Mouse (Mus musculus) CH12F3 (cell line): ENCODE measurements around the gene Cbx1.

Experiments
- in situ Hi-C: fragments of 300-500 bp; cut with MboI; formaldehyde crosslinking; loops from 2 replicates; pipeline ENCODE4 v1.14.3; 2020; ENCODE audit warnings: low sequenced_read_pairs

Gene Cbx1

DNA sequence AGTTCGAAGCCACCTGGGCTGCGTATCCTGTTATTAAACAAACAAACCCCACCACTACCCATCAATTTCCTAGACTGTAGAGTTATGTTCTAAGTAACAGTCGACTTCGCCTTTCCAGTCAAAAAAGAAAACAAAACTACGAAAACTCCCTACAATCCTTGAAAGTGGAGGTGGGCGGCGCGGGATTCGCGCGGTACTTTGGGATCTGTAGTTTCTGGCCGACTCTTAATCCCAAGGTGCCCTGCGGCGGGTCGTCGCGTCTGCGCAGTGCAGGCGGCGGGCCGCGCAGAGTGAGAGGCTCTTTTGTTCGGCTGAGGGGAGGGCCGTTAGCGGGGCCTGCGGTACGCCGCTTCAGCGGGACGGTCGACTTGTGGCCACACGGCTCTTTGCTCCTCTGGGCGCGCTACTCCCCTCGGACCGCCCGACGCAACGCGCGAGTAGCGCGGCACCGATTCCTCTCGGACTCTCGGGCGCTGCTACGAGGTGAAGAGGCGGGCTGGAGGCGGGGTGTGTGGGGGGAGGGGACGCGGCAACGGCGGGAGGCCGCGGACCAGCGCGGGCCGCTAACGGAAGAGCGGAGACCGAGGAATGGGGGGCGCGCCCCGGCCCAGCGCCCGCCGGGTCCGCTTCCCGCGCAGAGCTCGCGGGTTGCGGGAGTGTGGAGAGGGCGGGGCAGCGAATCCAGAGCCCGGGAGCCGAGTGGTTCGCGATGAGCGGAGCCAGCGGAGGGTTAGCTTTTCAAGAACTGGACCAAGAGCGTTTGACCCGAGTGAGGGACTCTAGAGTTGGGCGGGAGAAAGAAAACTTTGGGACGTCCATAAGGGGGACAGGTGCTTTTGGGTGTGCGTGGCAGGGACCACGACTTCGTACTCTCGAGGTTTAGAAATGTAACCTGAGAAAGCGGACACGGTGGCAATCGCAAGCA is at the start of gene Cbx1:
TSS of gene Cbx1 (plus strand) at position 257 of the 925 bp plus-strand sequence.
- in situ Hi-C loops = no loop called here

DNA sequence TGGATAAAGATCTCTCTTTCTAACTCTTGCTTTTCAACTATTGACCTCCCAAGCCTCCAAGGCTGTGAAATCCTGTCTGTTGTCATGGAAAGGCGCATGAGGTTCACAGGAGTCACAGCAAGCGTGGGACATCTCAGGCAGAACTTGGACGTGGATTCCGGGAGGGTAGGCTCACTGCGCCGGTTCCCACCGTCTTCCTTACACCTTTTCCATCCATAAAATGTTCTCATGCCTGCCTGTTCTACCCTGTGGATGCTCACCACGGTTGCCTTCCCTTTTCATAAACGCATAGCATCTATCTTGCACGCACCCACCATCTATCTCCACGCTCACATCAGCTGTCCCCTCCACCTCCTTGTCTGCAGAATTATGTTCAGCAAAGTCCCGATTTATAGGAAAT is 48.1 kb upstream of the Cbx1 start:
- in situ Hi-C loops = no loop called here

DNA sequence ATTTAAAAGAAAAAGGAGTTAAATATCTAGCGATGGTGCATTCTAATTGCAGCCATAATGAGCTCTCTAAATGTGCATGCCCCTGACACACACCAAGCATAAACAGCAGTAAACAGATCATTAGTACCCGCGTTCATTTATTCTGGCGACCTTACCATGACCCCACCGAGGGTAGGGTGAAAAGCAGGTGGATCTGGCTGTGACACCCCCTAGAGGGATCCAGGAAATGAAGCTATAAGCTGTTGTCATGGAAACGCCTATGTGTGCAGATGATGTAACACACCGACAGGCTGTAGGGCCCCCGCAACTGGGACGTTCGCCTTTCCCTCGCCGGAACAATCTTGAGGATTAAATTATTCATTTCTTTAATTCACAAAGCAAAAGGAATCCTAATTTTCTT is 46.9 kb upstream of the Cbx1 start:
- in situ Hi-C loops = no loop called here

DNA sequence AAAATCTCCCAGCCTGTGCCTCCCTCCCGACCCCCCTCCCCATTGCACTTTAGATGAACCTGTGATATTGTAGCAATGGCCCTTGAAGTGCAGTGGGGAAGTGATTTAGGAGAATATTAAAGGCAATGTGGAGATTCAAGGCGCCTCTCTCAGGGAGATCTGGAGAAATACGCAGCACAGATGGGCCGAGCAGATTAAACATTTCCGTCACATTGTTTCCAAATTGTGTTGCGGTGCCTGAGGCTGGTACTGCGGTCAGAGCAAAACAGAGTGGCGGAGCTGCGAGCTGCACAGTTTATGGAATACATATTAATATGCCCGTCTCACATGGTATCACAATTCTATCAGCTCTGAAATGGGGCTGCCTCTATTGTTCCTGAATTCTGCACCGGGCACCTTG is 45.9 kb upstream of the Cbx1 start:
- in situ Hi-C loops = no loop called here

DNA sequence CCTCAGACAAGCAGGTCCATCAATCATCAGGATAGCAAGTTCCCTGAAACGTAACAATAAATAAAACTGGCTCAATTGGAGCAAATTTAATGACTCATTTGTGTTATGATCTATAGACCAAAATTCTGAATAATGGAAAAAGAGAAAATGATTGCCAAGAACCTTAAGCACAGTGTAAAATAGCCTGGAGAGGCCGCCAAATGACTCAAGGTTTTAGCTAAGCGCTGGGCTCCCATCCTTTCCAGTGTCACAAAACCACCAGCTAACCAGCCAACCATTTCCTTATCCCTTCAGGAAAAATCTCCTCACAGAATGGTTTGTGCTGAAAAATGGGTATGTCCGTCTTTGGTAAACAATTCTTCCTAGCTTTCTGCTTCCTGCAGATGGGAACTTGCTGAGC is 45.0 kb upstream of the Cbx1 start:
- in situ Hi-C loops = no loop called here

DNA sequence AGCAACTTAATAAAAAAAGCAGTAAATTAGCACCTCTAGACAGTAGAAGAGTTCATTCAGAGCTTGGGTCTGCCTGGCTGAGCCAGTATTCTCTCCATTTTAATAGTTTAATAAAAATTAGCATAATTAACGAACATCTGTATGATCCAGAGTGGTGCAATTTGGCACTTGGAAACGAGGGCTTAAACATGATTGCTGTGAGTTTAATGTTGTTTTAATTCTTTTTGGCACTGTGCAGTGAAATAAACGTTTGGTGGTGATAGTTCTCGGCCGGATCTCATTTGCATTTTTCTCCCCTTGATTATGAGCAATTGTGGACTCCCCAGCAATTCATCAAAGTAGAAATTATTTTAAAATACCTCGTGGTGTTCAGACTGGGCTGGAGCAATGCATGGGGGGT is 42.3 kb upstream of the Cbx1 start:
- in situ Hi-C loops = no loop called here

DNA sequence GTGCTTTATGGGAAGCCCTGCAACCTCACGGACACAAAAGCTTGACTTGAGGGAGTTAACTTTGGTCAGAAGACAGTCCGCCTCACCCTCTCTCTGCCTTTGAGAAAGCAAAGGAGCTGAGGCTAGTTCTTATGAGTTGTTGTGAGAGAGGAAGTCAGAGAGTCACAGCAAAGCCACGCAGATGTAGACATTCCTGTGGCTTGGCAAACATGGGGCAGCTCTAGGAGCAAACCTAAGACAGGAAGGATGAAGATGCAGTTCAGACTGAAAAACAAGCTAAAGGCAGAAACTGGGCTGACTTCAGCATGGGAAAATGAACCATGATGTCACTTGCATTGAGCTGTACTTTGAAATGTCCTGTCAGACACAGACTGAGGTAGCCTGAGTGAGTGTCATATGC is 41.4 kb upstream of the Cbx1 start:
- in situ Hi-C loops = no loop called here

DNA sequence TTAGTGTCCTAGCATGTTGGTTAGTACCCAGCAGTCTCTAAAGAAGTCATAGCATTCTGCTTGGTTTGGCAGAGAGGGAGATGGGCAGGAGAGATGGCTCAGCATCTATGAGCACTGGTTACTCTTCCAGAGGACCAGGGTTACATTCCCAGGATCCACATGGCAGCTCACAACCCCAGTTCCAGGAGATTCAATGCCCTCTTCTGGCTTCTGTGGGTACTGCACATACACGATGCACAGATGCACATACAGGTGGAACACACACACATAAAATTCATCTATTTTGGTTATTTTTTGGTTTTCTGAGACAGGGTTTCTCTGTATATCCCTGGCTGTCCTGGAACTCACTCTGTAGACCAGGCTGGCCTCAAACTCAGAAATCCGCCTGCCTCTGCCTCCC is 33.6 kb upstream of the Cbx1 start:
- in situ Hi-C loops = loop anchor here (5.0 kb wide), 1 partner anchor 107 kb away; no protein-coding TSS in a partner anchor

DNA sequence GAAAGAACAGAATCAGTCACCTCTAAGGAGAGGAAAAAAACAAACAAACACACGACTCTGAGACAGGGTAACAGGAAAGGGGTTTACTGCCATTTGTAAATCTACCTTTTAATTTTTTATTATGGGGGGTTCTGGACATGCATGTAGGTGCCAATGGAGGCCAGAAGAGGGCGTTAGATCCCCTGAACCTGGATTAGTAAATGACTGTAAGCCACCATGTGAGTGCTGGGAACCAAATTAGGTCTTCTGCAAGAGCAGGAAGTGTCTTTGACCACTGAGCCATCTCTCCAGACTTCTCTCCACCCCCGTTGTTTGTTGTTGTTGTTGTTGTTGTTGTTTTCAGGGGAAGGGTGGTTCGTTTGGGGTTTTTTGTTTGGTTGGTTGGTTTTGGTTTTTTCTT is 31.5 kb upstream of the Cbx1 start:
- in situ Hi-C loops = loop anchor here (5.0 kb wide), 1 partner anchor 105 kb away; no protein-coding TSS in a partner anchor

DNA sequence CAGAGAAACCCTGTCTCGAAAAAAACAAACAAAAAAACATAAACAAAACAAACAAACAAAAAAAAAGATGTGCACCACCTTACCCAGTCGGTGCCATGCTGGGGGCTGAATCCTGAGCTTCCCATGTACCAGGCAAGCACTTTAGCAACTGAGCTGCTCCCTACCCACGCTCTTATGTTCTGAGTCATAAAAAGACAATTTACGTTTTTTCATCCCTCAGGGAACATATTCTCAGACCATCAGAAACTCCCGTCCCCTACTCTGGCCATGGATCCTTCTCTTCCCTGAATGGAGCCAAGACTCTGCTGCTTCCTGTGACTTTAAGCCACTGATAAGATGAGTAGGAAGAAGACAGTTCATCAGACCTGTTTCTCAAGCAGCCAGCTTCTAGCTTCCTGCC is 30.5 kb upstream of the Cbx1 start:
- in situ Hi-C loops = loop anchor here (5.0 kb wide), 1 partner anchor 104 kb away; no protein-coding TSS in a partner anchor

DNA sequence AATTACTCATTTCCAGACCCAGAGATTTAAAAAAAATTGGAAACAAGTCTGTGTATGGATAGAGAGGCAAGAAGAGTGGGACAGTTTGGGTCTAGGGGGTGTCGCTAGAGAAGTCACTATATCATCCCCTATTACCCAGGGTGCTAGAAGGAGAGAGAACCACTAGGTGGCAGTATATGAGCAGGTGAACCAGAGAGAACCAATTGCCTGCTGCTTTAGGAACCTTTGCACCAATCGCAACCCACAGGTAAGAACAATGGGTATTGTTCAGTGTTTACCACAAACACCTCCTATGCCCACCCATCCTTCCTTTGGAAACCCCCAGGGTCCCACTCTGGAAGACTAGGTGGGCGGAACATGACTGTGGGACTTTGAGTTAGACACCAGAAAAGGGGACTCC is 28.9 kb upstream of the Cbx1 start:
- in situ Hi-C loops = no loop called here

DNA sequence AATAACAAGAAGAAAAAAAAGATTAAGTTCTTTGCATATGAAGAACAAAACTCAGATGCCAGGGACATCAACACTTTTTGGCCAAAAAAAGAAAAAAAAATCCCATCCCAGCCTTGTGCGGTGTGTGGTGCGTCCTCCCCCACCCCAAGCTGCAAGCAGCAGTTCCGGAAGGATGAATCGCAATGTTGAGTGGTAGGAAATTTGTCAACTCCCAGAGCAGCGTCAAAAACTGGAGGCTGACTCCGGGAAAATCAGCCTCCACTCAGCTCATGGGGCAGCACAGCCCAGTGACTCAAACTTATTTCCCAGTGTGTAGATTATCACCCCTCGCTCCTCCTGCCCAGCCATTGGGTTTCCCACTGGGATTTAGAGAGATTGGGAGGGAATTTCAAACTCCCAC is 26.9 kb upstream of the Cbx1 start:
- in situ Hi-C loops = no loop called here

DNA sequence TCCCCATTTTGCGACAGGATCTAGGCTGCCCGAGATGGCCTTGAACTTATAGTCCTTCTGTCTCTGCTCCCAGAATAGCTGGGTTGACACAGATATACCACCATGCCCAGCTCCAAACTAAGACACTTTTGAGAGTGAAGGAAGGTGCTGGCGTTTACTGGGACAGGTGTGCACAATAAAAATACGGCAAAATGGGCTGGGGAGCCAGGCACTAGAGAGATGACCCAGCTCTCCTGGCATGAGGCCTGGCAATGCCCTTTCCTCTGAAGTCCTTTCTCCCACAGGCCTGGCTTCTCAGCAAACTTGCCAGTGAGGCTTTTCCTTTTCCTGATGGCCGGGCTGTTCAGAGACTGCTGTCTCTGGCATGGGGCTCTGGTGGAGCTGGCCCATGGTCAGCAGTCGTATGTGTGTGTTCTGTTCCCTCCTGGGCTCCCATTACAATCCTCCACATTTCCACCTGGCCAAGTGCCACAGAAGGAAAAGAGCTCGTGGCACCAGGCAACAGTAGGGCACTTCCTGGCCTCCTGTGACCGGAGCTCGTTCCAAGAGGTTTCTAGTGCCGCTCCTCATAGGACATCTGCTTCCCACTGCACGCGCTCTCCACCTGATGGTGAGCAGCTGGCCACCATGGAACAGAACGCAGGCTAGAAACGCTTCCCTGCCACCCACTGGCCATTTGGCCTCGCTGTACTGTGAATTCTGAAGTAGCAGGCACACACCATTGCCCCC is 26.0 kb upstream of the Cbx1 start:
- in situ Hi-C loops = no loop called here

DNA sequence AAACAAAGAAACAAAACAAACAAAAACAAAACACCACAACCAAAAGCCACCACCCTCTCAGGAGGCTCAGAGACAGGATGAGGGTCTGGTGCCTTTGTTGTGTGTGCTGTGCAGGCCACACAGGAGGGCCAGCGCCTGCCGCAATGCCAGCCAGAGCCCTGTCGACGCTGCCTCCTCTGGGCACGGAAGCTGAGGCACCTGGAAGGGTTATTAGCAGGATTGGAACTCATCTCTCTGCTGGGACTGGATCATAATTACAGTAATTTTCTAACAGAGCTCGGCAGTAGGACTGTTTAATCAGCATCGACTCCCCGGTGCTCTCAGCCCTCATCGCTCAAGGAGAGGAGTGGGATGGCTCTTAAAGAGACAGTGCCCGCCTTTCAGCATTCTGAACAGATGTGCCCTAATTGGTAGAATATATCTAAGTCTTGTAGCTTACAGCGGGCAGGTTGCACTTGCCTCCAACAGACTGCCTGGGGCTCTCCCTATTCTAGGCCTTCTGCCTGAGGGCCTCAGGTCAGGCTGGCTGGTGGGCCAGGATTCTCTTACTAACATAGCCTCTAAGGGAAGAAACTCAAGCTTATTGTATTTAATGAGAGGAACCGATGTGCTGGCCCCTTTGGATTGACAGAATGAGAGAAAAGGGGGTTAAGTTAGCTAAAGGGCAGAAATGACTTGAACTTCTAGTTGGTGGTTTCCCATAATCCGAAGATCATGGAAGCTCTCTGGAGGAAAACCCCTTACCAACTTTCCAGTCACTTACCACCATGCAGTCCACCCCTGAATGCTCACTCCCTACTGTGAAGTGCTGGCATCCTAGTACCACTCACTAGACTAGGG is 24.2 kb upstream of the Cbx1 start:
- in situ Hi-C loops = no loop called here

DNA sequence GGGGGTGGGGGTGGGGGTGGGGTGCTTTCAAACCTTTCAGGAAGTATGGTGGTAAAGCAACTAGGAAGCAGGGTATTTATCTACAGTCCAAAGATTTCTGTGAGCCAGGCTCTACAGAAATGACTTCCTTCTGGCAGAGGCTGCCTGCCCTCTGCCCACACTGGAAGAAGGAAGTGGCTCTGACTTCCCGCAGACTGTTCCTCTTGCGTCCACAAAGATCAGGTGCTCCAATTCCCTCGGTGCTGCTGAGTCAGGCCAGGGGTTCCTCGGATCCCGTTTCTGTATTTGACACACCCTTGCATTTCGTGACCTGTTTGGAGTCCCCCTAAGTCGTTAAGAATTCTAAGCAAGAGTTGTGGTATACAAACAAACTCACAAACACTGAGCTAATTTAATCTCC is 23.3 kb upstream of the Cbx1 start:
- in situ Hi-C loops = no loop called here

DNA sequence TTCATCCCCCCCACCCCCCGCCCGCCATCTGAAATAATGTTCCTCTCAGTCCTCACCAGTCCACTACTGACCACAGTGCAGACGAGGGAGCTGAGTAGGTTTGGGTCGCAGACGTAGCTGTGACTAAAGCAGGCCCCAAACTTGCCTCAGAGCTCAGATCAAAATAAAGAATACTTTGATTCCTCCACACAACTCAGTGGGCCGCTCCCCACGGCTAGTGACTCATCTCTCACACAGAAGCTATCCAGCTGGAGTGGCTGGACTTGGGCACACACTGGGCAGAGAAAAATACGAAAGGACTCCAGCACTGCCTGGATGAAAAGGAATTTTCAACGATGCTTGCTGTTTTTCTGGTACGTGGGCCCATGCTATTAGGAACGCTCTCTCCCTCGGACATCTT is 22.4 kb upstream of the Cbx1 start:
- in situ Hi-C loops = no loop called here

DNA sequence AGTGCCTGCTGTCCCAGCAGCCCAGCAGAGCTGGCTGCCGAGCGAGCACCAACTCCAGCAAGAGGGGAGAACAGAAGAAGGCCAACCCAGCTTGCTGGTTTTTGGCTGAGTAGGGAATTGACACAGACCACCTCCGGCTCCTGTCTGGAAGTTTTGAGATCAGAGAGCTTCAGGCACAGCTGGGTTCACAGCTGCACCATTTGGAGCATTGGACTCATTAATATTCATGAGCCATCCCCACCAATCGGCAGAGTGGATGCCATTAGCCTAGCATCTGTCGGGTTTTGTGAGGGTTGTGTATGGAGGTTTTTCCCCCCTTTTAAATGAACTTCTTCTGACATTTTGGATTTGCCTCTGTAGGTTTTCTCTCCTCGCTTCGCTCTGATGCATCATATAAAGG is 21.8 kb upstream of the Cbx1 start:
- in situ Hi-C loops = no loop called here

DNA sequence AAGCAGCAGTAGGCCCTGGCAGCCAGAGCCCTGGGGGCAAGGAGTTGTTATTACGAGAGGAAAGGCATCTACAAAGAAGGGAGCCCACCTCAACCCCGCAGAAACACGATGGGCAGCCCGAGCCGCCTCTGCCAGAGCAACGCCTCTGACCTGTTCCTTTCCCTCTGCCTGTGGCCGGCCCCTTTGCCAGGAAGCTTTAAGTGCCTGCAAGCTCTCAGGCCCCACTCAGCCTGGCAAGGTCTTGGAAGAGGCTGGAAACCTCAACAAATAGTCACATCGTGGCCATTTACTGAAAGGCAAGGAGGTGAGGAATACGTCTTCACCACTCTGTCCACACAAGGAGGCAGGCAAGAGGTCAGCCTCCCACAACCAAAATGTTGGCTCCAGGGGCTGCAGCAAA is 20.7 kb upstream of the Cbx1 start:
- in situ Hi-C loops = no loop called here

DNA sequence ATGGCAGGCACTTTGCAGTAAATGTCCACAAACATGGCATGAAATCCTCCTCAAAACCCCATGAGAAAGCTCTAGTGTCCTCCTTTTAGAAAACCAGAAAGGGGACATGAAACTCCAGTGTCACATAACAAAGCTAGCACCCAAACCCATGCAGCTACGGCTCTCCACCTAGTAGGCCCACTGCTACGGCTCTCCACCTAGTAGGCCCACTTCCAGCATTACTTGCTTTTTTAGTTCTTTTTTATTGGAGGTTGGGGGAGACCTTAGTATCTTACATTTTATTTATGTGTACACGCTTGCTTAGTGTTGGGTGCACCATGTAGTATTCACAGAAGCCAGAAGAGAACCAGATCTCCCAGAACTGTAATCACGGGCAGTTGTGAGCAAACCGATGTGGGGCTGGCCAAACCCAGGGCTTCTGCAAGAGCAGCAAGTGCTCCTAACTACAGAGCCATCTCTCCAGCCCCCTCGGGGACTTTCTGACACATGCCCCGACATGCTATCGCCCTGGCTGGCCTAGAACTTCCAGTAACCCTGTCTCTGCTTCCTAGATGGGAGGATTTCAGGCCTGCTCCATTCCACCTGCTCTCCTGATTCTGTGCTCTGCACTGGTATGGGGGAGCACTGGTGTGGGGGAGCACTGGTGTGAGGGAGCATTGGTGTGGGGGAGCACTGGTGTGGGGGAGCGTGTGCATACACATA is 17.5 kb upstream of the Cbx1 start:
- in situ Hi-C loops = no loop called here

DNA sequence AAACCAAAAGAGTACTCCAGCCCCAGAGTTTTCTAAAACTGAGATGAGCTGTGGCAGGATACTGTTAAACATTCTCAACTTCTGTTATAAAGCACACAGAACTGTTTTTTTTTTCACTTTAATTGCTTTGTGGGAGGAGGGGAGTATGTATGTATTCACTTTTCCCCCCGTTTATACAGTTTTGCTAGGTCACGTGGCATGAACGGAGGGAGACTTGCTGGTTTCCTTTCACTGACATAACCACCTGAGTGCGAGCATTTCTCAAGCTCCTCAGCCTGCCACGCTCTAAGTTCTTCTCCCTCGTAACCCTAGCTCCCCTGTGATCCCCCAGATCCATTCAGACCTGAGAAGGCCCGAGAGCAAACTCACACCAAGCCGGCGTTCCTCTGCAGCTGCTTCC is 16.5 kb upstream of the Cbx1 start:
- in situ Hi-C loops = no loop called here

DNA sequence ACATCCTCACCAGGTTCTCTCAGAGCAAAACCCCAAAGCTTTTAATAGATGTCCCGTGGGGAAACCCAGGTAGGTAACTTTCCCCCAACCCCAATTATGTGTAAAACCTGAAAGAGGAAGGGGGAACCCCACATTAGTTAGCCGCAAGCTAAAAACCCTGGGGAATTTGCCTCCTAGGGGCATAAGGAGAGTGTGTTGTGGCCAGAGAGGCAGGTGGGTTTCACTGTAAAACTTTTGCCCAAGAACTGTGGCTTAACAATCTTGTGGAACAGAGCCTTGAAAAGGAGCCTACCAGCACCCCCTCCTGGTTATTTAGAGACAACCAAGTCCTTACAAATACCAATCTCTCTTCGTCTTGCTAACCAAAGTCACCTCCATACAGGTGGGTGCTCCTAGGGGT is 14.4 kb upstream of the Cbx1 start:
- in situ Hi-C loops = no loop called here
